Mouse (Mus musculus): Measurements from ENCODE around the gene Phgdh.

The Phgdh gene

DNA sequence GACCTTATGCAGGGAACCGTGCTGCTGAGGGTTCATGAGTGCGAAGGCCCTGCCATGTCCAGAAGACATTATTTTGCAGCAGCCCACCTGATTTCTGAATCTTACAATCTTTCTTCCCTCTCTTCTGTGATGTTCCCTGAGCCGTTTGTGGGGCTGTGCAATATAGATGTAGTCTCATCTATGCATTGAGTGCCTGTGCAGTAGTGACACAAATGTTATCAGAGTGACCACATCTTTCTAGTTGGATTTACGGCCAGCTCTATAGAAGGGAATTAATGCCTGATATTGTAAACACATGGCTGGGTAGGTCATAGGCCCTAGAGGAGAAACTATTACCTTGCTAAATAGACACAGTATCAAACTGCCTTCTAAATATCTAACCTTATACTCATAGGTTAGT lies 39.5 kb downstream of the Phgdh start:
- ATAC-seq (ENCODE audit: insufficient number of reproducible peaks, low FRiP score, low TSS enrichment), result no peak

DNA sequence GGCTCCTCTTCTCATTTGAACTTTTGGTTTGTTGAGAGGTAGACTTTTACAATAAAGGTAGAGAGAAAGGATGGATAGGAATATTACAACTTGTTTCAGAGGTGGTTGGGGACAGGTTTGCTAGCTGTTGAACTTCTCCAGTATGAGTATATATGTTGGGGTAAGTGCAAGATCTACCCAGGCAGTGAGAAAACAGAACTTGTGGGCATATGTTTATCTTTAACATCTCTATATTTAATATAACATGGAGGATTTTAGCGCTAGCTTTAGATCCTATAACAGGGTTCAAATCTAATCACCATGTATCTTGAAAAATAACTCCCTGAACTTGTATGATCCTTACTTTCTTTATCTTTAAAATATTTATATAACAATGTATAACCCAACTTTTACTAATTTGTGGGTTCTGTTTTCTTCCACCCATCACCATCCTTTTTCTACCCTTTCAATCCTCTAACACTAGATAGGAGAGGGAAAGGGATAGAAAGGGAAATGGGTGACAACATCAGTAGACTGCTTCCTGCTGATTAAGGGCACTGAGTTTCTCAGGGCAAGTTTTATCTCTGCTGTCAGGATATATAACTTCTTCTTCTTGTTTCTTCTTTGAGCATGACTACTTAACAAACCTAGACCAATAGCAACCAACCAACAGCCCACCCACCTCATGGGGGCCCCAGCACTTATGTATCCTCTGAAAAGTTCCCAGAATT lies 40.2 kb downstream of the Phgdh start:
- ATAC-seq (ENCODE audit: insufficient number of reproducible peaks, low FRiP score, low TSS enrichment), result no peak

DNA sequence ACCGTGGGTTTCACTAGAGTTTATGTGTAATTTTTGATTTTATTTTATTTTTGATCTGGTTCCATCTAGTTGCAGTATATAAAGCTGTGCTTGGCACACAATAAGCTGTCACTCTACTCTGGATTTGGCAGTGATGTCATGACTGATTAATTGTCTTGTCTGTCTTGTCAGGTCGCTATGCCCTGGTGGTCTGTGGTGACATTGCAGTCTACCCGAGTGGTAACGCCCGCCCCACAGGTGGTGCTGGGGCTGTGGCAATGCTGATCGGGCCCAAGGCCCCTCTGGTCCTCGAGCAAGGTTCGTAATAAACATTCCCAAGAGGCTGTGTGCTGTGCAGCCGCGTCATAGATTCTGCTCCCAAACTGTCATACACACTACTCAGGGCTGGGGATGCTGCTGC lies 43.8 kb downstream of the Phgdh start:
- ATAC-seq (ENCODE audit: insufficient number of reproducible peaks, low FRiP score, low TSS enrichment), result no peak

DNA sequence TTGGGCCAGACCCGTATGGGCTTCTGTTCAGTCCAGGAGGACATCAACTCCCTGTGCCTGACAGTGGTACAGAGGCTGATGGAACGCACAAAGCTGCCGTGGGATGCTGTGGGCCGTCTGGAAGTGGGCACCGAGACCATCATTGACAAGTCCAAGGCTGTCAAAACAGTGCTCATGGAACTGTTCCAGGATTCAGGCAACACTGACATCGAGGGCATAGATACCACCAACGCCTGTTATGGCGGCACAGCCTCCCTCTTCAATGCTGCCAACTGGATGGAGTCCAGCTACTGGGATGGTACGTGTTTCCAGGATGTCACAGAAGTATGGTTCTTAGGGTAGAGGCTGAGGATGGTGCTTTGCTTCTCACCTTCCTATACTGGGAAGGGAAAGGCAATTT lies 48.7 kb downstream of the Phgdh start:
- no peak for ATAC-seq (ENCODE audit: insufficient number of reproducible peaks, low FRiP score, low TSS enrichment)

GRCm38 (mm10) chr3:98283205-98283604 lies 56.6 kb downstream of the Phgdh start:
- ATAC-seq (ENCODE audit: insufficient number of reproducible peaks, low FRiP score, low TSS enrichment), result no peak

DNA sequence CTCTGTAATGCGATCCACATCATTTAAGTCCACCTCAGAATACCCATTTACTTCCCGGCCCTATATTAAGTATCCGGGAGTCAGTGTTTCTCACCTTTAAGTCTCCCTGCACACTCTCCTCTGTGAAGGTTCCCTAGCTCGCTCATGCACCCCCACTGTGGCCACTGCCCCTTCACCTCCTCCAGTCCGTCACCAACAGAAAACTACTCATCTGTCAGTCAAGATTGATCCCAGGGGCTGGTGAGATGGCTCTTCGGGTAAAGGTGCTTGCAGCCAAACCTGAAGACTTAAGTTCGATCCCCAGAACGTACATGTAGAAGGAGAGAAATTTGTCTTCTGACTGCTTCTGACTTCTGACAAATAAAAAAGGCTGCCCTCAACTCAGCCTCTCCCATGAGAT lies 57.4 kb downstream of the Phgdh start:
- no peak for ATAC-seq (ENCODE audit: insufficient number of reproducible peaks, low FRiP score, low TSS enrichment)

- ATAC-seq (ENCODE audit: insufficient number of reproducible peaks, low FRiP score, low TSS enrichment), result 0 out of 2 replicates have a peak, but pooled peaks have one; percentile 41
Observed at GRCm38 (mm10) chr3:98280933-98281678, 58.7 kb downstream of the Phgdh start.

- ATAC-seq (ENCODE audit: insufficient number of reproducible peaks, low FRiP score, low TSS enrichment), result no peak
Observed at GRCm38 (mm10) chr3:98280204-98280932, 59.4 kb downstream of the Phgdh start, which contains the start of gene Hmgcs2. TSS of gene Hmgcs2 (plus strand) at chr3:98280435.

GRCm38 (mm10) chr3:98279682-98280081 lies 60.1 kb downstream of the Phgdh start:
- ATAC-seq (ENCODE audit: insufficient number of reproducible peaks, low FRiP score, low TSS enrichment), result no peak

DNA sequence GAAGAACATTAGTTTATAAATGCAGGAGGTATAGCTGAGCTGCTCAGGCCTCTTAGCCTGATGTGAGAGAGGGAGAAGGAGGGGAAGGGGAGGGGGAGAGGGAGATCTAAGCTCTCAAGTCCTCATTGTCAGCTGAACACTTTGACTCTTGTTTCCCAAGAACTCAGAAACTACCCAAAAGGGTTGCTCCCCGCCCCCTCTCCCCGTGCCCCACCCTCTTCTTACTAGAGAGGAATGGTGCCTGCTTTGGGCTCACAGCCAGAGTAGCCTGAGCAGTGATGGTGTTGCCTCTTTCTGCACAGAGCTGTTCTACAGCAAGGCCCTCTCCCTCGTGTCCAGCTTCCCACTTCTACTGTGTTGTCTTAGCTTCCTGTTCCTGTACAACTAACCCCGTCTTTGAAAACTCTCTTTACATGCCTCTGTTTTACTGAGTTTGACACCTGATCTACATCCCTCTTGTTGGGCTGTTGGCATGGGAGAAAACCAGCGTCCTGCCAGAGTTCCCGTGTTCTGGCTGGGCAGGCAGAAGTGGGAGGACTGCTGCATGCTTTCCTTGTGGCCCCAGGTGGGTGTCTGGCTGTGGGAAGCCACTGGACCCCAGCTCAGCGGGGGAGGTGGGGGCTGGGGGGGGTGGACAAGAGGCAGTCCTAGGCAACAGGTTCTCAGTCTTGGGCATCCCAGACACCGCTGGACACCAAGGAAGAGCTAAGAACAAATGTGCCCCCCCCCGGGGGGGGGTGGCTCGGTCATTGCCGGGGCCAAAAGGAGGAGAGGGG lies 66.0 kb downstream of the Phgdh start:
- no peak for ATAC-seq (ENCODE audit: insufficient number of reproducible peaks, low FRiP score, low TSS enrichment)

- no peak for ATAC-seq (ENCODE audit: insufficient number of reproducible peaks, low FRiP score, low TSS enrichment)
Observed at GRCm38 (mm10) chr3:98267249-98267651, 72.5 kb downstream of the Phgdh start.

Data from cerebellum, adult (tissue).